Mouse (Mus musculus) T-helper 17 cell (primary cell): ENCODE results near the gene Ube2h.

Experiments
- in situ Hi-C, 2 experiments: fragments of 300-600 bp; cut with MboI, MseI; formaldehyde crosslinking; loops; 1 replicate in 1 of 2; 2 replicates in 1 of 2; pipeline ENCODE4 v1.15.1; 2025; ENCODE audit warnings: high pct_unique_total_duplicates in 2 of 2

Ube2h gene

GRCm38 (mm10) chr6:30208844-30209243, 95.5 kb downstream of the Ube2h start:
- in situ Hi-C loops, result loop anchor here in 1 of 2 experiments (5.0 to 10.0 kb wide), 2 partner anchors 148 to 444 kb away; partner anchors contain the start of gene Ahcyl2

- in situ Hi-C loops, result loop anchor here in 1 of 2 experiments (5.0 to 10.0 kb wide), 2 partner anchors 152 to 441 kb away; partner anchors contain the start of gene Ahcyl2
These were observed 98.6 kb downstream of the Ube2h start for GRCm38 (mm10) chr6:30205587-30206202.

DNA sequence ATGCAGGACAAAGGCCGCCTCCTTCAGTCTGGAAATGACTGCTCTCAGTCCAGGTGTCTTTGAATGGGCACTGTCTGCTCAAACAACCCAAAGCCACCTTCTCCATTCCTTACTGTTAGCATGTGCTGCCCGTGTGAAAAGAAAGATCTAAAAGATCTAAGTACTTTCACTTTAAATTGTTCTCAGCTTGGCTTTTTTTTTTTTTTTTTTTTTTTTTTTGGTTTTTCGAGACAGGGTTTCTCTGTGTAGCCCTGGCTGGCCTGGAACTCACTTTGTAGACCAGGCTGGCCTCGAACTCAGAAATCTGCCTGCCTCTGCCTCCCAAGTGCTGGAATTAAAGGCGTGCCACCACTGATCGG, 99.2 kb downstream of the Ube2h start:
- in situ Hi-C loops, result loop anchor here in 1 of 2 experiments (5.0 to 10.0 kb wide), 2 partner anchors 152 to 440 kb away; partner anchors contain the start of gene Ahcyl2

GRCm38 (mm10) chr6:30204383-30205179, 99.8 kb downstream of the Ube2h start:
- in situ Hi-C loops, result loop anchor here in 1 of 2 experiments (5.0 to 10.0 kb wide), 2 partner anchors 153 to 440 kb away; partner anchors contain the start of gene Ahcyl2

DNA sequence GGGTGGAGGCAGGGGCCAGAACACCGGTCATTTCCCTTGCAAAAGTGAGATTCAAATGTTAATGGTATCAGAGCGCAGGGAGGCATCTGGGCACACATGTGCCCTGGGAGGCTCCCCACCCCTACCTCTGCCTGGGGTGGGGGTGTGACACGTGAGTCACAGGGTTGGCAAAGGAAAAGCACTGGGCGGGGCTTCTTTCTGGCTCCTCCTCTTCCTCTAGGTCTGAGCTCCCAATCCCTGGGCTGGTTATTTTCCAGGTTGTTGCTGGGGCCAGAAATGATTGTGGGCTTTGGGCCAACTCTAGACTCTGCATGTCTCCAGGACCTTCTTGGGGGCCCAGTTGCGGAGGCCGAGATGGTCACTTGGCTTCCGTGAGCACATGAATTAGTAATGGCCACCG, 108.2 kb downstream of the Ube2h start:
- in situ Hi-C loops, result no loop called here

DNA sequence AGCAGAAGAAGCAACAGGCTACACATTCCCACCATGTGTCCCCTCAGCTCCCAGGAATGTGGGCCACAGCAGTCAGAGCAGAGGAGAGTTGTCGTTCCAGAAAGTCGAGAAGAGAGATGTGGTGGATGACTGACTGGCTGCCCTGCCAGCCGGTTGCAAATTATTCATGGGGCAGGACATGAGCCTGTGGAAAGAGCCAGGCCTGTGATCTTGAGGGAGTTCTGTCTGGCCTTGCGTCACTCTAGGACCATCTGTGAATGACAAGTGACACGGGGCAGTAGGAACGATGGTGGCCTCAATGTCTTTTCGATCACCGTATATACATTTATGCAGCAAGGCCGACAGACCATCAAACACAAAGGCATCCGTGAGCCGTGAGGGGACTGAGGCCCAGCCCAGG, 108.7 kb downstream of the Ube2h start:
- in situ Hi-C loops, result no loop called here

GRCm38 (mm10) chr6:30183624-30184023, 120.7 kb downstream of the Ube2h start:
- in situ Hi-C loops, result no loop called here

- in situ Hi-C loops, result no loop called here
These were observed 122.3 kb downstream of the Ube2h start for GRCm38 (mm10) chr6:30182038-30182437.

DNA sequence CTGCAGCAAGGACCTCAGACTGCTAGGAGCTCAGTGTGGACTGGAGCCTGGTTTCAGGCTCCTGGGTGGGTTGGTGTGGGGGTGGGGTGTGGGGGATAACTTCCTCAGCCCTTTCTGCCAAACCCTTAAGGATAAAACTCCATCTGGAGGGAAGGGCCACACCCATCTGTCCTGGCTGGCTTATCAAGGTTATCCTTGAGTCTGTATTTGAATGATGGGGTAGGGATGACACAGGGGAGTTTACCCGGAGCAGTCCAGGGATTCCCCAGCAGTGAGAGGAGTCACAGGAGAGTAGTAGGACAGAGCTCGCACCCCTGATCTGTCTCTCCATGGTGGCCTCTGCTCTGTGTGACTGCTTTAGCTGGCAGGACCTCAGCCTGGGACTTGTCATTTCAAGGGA, 124.0 kb downstream of the Ube2h start:
- in situ Hi-C loops, result no loop called here

DNA sequence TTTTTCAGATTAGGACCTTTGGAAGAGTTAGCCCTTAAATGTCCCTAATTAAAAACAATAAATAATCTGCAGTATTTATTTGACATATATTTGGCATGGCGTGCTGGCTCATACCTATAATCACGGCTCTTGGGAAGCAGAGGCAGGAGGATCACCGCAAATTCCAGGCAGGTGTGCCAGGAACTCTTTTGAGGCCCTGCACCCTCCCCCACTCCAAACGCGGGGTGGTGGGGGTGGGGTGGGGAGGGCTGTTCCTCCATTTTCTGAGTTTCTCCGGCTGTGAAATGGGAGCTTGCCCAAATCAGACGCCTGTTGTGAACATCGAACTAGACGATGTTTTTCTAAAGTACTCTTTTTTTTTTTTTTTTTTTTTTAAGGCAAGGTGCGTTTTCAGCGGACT, 125.3 kb downstream of the Ube2h start:
- in situ Hi-C loops, result no loop called here

DNA sequence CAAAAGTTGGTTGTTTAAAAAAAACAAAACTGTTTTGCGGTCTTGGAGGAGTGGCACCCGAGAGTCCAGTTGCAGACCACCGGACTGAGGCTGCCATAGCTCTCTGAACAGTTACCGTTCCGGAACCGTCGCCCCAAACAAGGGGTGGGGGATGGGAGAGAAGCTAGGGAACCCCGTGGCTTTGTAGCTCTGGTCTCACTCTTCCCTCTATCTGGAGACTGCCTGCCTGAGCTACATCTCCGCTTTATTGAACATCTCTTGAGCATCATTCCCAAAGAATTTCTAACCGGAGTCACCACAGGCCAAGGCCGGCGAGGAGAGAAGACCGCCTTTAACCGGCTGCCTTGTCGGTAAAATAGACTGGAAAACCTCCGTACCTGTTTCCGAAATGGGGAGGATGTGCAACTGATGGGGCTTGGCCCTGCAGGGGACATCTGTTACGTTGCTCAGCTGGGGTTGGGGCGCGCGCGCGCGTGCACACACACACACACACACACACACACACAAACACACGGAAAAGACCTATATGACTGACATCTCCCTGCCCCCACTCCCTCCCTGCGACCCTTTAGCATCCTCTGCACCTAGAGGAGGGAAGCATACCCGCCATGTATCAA, 126.2 kb downstream of the Ube2h start:
- in situ Hi-C loops, result no loop called here

DNA sequence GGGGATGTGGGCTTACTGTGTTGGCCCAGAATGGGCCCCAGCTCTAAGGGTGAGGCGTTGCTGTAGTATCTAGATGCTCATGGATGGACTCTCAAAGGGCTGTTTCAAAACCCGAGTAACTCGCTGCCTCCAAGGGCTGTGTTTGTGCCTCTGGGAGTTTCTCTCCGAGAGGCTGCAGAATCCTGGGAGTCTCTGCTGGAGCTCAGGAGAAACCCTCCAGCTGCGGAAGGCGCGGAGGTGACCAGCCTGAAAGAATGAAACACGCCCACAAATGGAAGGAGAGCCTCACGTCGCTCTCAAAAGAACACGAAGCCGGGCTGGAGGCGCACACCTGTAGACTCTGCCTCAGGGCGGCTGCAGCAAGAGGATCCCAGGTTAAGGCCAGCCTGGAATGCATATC, 127.0 kb downstream of the Ube2h start:
- in situ Hi-C loops, result no loop called here

DNA sequence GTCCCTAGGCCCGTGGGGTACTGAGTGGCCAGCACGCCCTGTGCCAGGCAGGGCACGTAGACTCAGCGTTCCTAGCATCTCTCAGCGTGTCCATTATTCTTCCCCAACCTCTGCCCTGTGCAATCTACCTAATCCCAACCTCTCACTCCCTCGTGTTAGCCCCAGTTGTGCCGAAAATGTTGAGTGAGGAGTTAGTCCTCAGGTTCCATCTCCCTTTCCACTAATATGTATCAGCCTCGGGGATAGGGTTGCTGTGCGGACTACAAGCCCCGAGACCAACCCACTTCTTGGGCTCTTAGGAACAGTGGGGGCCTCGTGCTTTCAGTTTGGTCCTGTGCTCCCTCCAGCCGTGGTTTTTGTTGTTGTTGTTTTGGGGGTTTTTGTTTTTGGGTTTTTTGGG, 127.8 kb downstream of the Ube2h start:
- in situ Hi-C loops, result no loop called here

DNA sequence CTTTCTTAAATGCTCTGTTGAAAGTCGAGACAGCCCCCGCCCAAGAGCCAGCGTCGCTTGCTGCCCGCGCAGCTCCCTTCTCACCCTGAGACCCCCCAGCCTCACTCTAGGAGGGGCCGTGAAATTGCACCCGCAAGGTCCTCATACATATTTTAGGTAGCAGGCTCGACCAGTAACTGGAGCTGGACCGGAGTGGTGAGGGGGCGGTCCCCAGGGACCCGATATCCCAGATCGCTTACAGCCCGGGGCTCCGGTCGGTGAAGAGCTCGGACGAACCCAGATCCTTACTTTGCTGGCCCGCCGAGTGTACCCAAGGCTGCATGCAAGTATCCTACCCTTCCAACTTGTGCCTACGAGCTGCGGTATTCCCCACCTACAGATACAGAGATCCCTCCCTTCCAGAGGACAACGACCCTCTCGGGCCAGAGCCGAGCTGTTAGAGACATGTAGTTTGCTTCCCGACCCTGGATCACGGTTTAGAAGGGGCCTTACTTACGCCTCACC, 128.4 kb downstream of the Ube2h start:
- in situ Hi-C loops, result no loop called here

GRCm38 (mm10) chr6:30175225-30175917, 129.0 kb downstream of the Ube2h start:
- in situ Hi-C loops, result no loop called here

- in situ Hi-C loops, result no loop called here
These were observed 129.7 kb downstream of the Ube2h start for GRCm38 (mm10) chr6:30174461-30175224.

DNA sequence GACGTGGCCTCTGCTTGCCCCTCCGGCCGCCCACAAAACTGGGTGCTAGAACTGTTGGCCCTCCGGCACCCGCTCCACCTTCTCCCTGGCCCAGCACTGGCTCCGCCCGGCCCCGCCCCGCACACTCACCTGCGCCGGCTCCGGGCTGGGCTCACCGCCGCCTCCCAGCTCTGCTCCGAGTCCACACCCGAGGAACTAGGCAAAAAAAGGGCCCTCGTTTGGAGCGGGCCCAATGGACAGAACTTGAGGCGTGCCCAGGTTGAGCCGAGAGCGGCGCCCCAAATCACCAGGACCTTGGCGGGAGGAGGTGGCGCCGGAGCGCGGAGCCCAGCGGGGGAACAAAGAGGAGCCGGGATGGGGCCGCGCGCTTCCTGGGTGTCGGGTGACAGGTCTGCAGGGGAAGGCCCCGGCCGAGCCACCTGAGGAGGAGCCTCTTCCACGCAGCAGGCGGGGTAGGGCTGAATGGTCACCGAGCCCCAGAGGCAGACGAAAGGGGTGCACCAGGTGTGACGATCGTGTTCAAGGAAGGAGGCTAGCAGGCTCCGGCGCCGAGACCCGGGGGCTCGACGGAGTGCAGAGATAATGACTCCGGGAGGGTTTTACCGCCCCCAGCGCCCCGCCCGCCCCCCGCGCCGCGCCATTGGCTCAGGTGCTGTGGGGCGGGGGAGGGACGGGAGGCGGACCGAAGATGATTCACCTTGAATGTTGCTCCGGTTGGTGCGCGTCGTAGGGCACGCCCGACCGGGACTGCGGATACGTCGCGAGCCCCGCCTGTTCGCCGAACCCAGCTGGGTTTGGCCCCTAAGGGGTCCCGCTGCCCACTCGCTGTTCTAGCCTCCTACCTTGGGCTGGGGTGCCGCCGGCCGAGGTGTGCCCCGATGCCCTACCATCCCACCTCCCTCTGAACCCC, 130.5 kb downstream of the Ube2h start:
- in situ Hi-C loops, result no loop called here

DNA sequence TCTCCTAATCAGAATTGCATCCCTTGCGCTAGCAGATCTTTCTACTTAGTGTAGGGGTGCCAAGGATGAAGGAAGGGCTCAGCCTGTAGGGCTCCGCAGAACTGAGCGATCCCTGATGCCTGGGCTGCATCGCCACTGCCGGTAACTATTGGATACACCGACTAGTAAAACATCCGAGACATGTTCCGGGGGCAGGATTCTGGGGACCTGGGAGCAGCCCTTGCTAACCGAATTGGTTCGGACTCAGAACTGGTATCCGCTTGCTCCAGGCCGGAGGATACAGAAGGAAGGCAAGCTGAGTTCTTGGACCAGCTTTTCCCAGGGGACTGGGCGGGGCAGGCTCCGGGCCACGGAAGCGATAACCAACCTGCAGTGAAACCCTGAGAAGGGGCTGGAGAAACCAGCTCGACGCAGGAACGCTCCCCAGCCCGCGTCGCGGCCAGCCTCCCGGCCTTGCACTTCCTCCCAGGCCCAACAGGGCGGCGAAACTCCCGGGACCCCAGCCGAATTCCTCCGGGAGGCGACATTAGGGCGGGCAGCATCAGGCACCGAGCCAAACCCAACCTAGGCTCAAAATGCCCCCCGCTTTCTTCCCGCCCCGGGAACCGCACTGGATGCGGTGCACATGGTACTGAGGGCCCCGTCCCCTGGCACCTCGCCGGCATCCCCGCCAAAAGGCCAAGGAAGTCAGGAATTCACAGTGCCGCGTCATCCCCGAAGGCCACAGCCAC, 131.4 kb downstream of the Ube2h start:
- in situ Hi-C loops, result no loop called here

DNA sequence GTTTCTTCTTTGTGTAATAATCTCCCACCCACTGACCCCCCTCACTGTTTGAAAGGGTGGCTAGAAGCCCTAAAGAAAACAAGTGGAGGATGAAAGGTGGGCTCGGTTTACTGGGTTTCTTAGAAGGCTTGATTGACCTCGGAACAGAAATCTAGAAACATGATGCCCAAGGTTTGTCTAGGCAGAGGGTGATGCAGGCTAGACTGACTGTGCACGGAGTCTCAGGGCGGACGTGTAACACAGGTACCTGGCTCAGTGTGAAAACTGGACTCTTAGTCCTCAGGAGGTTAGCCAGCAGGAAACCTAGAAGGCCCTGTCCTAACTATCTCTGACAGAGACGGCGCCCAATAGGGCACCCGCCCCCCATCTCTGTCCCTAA, 131.9 kb downstream of the Ube2h start:
- in situ Hi-C loops, result no loop called here
